Mouse (Mus musculus) neural tube, embryonic 10.5 days (tissue): ENCODE measurements around the gene Cdc42ep3.

Experiments
- DNase-seq: peaks from one replicate; pipeline ENCODE4 v3.0.0-alpha.2; 2017; ENCODE audit warnings: low spot score; ENCODE audit errors: extremely low spot score

Cdc42ep3 gene

DNA sequence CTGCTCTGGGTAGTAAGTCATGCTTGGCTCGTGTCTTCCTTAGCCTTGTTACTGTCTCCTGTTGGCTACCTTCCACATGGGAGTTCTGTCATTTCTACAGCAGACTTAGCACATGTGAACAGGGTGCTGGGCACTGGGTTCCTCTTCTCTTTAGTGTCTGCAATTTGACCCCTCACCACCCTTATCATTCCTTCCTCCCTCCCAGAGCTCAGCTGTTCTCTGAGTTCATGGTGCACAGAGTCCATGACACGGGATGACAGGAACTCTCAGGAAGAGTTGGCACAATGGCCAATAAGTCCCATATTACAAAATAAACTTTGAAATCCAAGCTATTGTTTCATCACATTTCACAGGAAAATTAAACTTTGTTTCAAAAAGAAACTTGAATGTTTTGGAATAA, 64.2 kb downstream of the Cdc42ep3 start:
- DNase-seq: no peak

DNA sequence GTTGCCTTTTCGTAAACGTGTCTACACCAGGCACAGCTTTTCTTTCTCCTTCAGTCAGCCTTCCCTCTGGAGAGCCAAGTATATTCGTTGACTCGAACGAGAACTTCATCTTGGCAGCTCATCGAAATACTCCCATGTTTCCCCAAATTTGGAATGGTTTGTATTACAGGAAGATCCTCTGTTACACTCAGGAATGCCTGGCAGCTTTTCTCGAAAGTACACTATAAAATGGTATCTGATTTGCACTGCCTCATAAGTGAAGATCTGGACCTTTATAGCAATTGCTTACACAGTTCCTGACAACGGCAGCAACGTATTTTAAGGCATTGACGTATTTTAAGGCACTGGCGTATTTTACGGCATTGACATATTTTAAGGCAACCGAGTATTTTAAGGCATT, 67.6 kb downstream of the Cdc42ep3 start:
- no peak for DNase-seq

DNA sequence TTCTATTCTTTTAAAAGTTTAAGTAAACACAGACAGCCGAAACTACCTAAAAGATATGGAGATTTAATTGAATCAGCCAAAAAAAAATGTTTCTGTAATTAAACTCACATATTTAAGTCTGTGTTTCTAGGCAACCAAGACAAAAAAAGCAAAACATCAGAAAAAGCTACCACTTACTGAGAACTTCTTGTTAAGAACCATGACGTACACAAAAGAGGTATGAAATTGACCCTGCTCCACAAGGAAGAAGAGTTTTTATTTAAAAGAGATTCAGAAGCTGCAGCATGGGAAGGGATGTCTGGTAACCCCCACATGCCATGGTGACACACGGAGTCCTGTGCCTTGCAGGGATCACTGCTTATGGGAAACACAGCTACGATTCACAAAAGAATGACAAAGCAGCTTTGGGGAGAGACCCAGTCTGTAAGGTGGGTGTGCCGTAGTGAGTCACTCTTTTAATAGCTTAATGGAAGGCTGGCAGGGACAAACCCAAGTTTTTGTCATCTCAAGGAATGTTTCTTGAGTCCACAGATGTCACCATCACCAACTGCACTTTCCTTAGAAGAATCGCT, 69.8 kb downstream of the Cdc42ep3 start:
- no peak for DNase-seq
